Mouse (Mus musculus) liver, embryonic 14.5 days (tissue): ENCODE data around the gene Asb6. TPM values are rescaled to one million over a fixed set of nuclear protein-coding genes. Genes with fewer than 3 reads are reported as not detected.

Experiments used
- ATAC-seq: fragments of 200-750 bp; cut with Nextera tagmentation; 2 replicates; pipeline ENCODE4 v1.8.0; 2017; ENCODE audit warnings: moderate number of reproducible peaks, mild to moderate bottlenecking, moderate library complexity; ENCODE audit not compliant: insufficient read depth
- DNase-seq, 3 experiments: peaks; one replicate each; pipeline ENCODE4 v3.0.0-alpha.2; 2012 to 2013; ENCODE audit warnings: low read depth in 3 of 3, low spot score in 3 of 3
- H3K27ac ChIP-seq: fragments of 300-500 bp; sonication (generic); 2 replicates; pipeline ENCODE4 v1.5.1; 2014; ENCODE audit warnings: moderate library complexity, mild to moderate bottlenecking, control low read depth, inconsistent platforms
- H3K27me3 ChIP-seq: fragments of 300-500 bp; sonication (generic); 2 replicates; pipeline ENCODE4 v1.6.1; 2014; ENCODE audit warnings: mild to moderate bottlenecking, low read length, moderate library complexity; ENCODE audit not compliant: control insufficient read depth, insufficient read depth
- H3K36me3 ChIP-seq: fragments of 300-500 bp; sonication (generic); replicated peaks from 2 replicates; pipeline ENCODE4 v1.6.1; 2014; ENCODE audit warnings: low read depth; ENCODE audit not compliant: control insufficient read depth, insufficient read depth
- H3K4me1 ChIP-seq, 2 experiments: fragments of 200-500 bp in 1 of 2; fragments of 300-500 bp in 1 of 2; sonication (generic) in 1 of 2; replicated peaks; 2 replicates each; pipeline ENCODE4 v1.6.1; 2012 to 2014; ENCODE audit warnings: antibody characterized with exemption in 1 of 2, inconsistent platforms in 1 of 2, low read length in 1 of 2; ENCODE audit not compliant: control insufficient read depth in 2 of 2, insufficient read depth in 2 of 2
- H3K4me2 ChIP-seq: fragments of 300-500 bp; sonication (generic); 2 replicates; pipeline ENCODE4 v1.6.1; 2014; ENCODE audit warnings: low read depth, mild to moderate bottlenecking, control low read depth, moderate library complexity
- H3K4me3 ChIP-seq, 2 experiments: fragments of 200-500 bp in 1 of 2; fragments of 300-500 bp in 1 of 2; sonication (generic) in 1 of 2; 2 replicates each; pipeline ENCODE4 v1.5.1; 2012 to 2014; ENCODE audit warnings: low read depth in 2 of 2, low read length in 2 of 2, mild to moderate bottlenecking in 2 of 2, control low read depth in 1 of 2, inconsistent platforms in 1 of 2, moderate library complexity in 1 of 2; ENCODE audit not compliant: insufficient read depth in 1 of 2
- H3K9ac ChIP-seq: fragments of 300-500 bp; sonication (generic); replicated peaks from 2 replicates; pipeline ENCODE4 v1.6.1; 2014; ENCODE audit warnings: mild to moderate bottlenecking, control low read depth, moderate library complexity
- H3K9me3 ChIP-seq: fragments of 300-500 bp; sonication (generic); 2 replicates; pipeline ENCODE4 v1.6.1; 2016; ENCODE audit warnings: low read length, mixed read lengths; ENCODE audit not compliant: control insufficient read depth
- CTCF ChIP-seq: IDR thresholded peaks from 2 replicates; pipeline ENCODE4 v1.5.1; 2016; ENCODE audit warnings: antibody characterized with exemption, low read depth, control low read depth
- EP300 ChIP-seq: IDR thresholded peaks from 2 replicates; pipeline ENCODE4 v1.6.1; 2016; ENCODE audit warnings: antibody characterized with exemption, low read depth
- WGBS: fragments of 180-500 bp; shearing (Covaris S2); extraction: QIAGEN DNeasy Blood & Tissue Kit; methylation state at CpG from one replicate; pipeline ENCODE4 v1.1.7; 2014; ENCODE audit not compliant: insufficient replicate concordance; 5-methylcytosine and 5-hydroxymethylcytosine counted together
- polyA plus RNA-seq, 2 experiments: library from polyadenylated mRNA; depleted of rRNA in 1 of 2; stranded (reverse) in 1 of 2; unstranded in 1 of 2; fragments of >200 nt; fragmentation: Nextera tagmentation in 1 of 2; extraction: Ambion mirVana in 1 of 2; gene quantifications; 2 replicates each; pipeline versions ENCODE4 v1.2.1 to v1.2.3; 2012 to 2014

The Asb6 gene
- polyA plus RNA-seq, 2 experiments, result 25.9 to 27.0 TPM

GRCm38 (mm10) chr2:30872669-30873068 lies 42.5 kb upstream of the Asb6 start:
- Histone ChIP-seq H3K9ac (no peak overlapping the region), H3K9me3 (no peaks in the 10 kb centered on the region), H3K4me1 (no peaks in the 10 kb centered on the region), H3K4me3 (no peak overlapping the region), H3K27me3 (no peaks in the 10 kb centered on the region), H3K4me2 (no peak overlapping the region), H3K36me3 (no peaks in the 10 kb centered on the region), H3K27ac (no peak overlapping the region)
- no peak for TF ChIP-seq EP300
- TF ChIP-seq CTCF, result no peak
- no peak for DNase-seq
- ATAC-seq, result no peak
- 70% methylated on average over 6 of the region's 6 CpGs for WGBS

- no peaks in the 10 kb centered on the region for H3K27me3 ChIP-seq
- WGBS, result 52% methylated on average over 8 of the region's 8 CpGs
These were observed 40.7 kb upstream of the Asb6 start for GRCm38 (mm10) chr2:30870863-30871262.

GRCm38 (mm10) chr2:30865426-30865825 lies 35.3 kb upstream of the Asb6 start:
- H3K4me1 ChIP-seq, result no peaks in the 10 kb centered on the region
- WGBS, result 50% methylated on average over 3 of the region's 3 CpGs
- no peaks in the 10 kb centered on the region for H3K36me3 ChIP-seq
- H3K9ac ChIP-seq, result no peak overlapping the region
- ATAC-seq, result no peak
- no peak overlapping the region for H3K4me3 ChIP-seq
- peaks cover 16% of the 10 kb centered on the region for H3K27me3 ChIP-seq
- no peak for DNase-seq
- no peak overlapping the region for H3K27ac ChIP-seq
- TF ChIP-seq CTCF (no peak), EP300 (no peak)
- H3K4me2 ChIP-seq, result no peak overlapping the region
- H3K9me3 ChIP-seq, result no peaks in the 10 kb centered on the region

More at GRCm38 (mm10) chr2:30870863-30871262, 40.7 kb upstream of the Asb6 start:
- ATAC-seq, result no peak
- Histone ChIP-seq H3K36me3 (no peaks in the 10 kb centered on the region), H3K9ac (no peak overlapping the region), H3K9me3 (no peaks in the 10 kb centered on the region), H3K4me1 (no peaks in the 10 kb centered on the region), H3K4me3 (no peak overlapping the region), H3K4me2 (no peak overlapping the region), H3K27ac (no peak overlapping the region)
- TF ChIP-seq EP300 (no peak), CTCF (no peak)
- no peak for DNase-seq

GRCm38 (mm10) chr2:30864968-30865381 lies 34.8 kb upstream of the Asb6 start:
- ATAC-seq, result no peak
- peaks cover 16% of the 10 kb centered on the region for H3K27me3 ChIP-seq

GRCm38 (mm10) chr2:30863574-30863973 lies 33.4 kb upstream of the Asb6 start:
- DNase-seq, result no peak
- ATAC-seq, result no peak
- H3K27me3 ChIP-seq, result peaks cover 16% of the 10 kb centered on the region

More at GRCm38 (mm10) chr2:30864968-30865381, 34.8 kb upstream of the Asb6 start:
- 5% methylated on average over 35 of the region's 35 CpGs for WGBS
- Histone ChIP-seq H3K4me1 (no peaks in the 10 kb centered on the region), H3K9me3 (no peaks in the 10 kb centered on the region), H3K4me2 (no peak overlapping the region; the same call in 1 of the 2 replicates), H3K9ac (no peak overlapping the region), H3K27ac (no peak overlapping the region), H3K36me3 (no peaks in the 10 kb centered on the region), H3K4me3 (no peak overlapping the region)
- DNase-seq, result no peak
- TF ChIP-seq CTCF (no peak), EP300 (no peak)

More at GRCm38 (mm10) chr2:30863574-30863973, 33.4 kb upstream of the Asb6 start:
- H3K9me3 ChIP-seq, result no peaks in the 10 kb centered on the region
- no peaks in the 10 kb centered on the region for H3K36me3 ChIP-seq
- no peaks in the 10 kb centered on the region for H3K4me1 ChIP-seq
- H3K27ac ChIP-seq, result no peak overlapping the region
- no peak overlapping the region for H3K4me3 ChIP-seq
- no peak overlapping the region for H3K9ac ChIP-seq
- 43% methylated on average over 9 of the region's 9 CpGs for WGBS
- H3K4me2 ChIP-seq, result no peak overlapping the region
- TF ChIP-seq CTCF (no peak), EP300 (no peak)
